Mouse (Mus musculus): ENCODE data around the gene Ostm1.

Gene Ostm1

DNA sequence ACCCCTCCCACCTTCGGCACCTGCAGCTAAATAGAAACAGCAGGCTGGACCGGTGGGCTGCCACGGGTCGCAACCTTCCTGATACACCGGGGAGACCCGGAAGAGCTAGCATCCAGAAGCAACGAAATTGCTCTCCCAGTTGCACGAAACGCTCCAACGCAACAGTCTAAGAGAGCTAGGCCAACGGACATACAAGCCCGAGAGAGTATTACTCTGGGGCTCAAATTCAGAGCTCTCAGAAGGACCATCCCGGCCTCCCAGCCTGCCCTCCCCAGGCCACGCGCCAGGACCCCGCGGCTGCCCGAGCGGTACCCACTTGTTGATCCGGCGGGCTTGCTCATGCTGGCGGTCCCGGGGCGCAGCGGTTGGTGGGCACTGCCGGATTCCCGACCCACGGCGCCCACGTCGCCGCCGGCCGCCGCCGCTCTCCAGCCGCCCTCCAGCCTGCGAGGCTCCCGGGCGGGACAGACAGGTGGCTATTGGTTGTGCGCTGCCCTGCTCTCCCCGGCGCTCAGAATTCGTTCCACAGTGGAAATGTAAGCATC is 984 bp upstream of the Ostm1 start:
- no peak for DNase-seq (ENCODE audit: low read depth, low spot score)

DNA sequence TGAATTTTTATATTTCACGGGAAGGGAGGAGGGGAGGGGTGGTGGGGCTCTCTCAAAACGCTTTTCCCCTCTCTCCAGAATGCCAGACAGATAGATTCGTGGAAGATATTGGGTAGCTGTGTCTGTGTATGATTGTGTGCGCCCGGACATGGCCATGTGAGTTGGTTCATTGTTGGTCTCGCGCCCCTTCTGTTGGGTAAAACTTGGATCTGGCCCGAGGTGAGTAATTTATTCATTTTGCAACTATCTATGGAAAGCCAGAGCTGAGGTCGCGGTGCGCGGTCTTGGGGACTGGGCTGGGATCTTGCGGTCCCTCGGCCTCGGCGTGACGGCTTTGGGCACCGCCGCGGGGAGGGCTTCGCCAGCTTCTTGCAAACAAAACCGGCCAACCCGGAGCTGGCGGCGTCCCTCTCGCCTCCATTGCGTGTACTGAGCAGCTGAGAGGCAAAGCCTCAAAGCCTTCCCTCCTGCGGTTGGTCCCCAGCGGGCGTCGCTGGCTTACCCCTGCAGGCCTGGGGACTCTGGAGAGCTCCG is 347 bp downstream of the Ostm1 start:
- DNase-seq (ENCODE audit: low read depth, low spot score) = no peak

DNA sequence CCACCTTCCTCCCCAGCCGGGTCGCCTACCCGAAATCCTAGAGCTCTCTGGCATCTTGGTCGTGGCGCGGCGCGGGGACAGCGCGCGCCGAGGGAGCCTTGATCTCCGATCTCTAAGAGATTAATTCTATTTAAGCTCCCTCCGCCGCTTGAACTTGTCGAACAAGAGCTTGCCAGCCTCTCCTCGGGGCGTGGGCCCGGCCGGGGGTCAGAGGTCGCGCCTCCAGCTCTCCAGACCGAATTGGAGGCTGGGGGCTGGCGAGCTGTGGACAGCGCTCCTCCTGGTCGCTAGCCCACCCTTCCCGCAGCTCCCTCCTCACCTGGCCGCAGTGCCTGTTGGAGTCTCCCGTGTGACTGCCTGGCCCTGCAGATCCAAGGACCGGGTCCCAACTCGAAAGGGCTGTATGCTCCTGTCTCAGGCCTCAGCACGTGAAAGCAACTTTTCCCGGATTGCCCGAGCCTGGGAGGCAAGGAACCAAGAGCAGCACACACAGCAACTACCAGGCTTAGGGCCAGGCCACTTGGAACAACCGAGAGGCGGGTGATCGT is 888 bp downstream of the Ostm1 start:
- DNase-seq (ENCODE audit: low read depth, low spot score) = no peak

DNA sequence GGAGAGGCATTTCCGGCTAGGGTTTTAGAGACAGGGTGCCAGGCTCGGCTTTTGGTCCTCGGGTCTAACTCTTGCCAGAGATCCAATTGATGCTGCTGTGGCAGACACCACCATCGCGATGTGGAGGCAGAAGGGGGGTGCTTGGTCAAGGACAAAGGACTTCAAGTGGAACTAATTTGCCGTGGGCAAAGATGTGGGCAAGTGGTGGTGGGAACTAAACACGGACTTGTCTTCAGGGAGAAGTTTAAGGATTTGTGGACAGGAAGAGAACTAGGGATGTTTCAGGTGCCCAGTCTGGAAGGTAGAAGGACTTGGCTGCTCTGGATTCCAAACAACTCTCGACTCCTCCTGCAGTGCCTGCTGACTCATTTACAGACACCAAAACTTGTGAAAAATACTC is 1.5 kb downstream of the Ostm1 start:
- DNase-seq (ENCODE audit: low read depth, low spot score) = no peak

DNA sequence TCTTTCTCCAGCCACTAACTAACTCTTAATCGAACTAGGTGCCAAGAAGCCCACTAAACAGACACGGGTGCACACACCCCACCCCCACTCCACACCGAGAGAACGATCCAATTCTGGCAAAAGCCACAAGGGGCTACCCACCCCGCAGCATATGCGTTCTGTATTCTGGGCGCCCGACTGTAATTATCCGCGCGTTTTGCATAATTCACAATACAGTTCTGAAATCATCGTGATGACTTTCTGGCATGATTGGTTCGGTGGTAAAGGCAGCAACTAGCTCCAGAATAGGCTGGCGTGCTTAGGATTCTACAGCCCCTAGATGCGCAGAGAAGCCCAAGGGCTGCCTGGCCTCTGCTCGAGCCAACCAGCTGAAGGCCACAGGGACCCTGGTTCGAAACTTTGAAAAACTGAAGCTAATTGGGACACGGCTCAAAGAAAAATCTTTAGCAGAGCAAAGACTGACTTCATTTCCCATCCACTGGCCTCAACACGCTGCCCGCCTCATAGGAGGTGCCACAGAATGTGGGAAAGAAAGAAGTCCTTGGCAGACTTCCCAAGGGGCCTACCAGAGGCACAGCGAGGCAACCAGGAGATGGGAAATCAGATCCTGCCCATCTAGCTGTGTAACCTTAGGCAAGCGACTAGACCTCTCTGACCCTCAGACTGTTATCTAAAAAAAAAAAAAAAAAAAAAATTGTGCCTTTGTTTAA is 2.1 kb downstream of the Ostm1 start:
- no peak for DNase-seq (ENCODE audit: low read depth, low spot score)

DNA sequence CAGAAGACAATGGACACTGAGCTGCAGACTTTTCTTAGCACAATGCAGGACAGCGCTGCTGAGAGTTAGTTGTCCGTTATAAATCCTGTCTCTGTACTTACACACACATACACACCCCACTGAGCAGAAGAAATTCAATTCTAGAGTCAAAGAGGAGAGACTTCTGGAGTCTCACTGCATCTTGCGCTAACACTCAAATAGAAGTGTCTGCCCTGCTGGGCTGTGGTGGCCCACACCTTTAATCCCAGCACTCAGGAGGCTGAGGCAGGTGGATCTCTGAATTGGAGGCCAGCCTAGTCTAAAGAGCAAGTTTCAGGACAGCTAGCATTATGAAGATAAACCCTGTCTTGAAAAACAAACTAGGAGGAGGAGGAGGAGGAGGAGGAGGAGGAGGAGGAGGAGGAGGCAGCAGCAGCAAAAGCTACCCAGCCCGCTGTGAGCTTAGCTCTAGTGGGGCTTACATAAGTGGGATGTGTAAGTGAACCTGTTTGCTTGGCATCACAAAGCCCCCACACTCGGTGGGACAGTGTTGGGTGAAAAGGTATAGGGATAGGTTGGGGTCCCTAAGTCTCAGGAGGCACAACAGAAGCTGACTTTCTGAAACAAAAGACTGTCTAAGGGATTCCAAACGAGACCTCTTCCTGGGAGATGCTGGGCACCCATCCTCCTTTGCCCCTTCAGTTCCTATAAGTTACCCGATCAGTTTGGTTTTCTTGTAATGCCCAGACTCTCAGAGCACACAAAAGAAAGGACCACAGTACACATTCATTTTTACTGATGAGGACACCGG is 4.5 kb downstream of the Ostm1 start:
- no peak for DNase-seq (ENCODE audit: low read depth, low spot score)

DNA sequence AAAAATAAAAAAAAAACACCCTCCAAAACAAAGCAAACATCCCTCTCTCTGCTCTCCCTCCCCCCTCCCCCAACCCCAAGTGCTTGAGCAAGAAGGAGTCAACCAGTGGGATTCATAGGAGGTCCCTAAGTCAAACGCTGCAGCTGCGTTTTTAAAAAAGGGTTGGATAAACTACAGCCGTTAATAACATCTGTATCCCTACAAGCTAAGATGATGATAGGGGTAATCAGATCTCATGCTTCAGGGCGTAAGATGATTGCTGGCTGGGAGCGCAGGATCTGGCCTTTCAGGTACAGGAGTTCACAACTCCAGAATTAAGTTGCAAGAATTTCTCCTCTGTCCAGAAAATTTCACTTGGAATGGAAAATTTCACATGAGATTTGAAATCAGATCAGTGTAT is 5.9 kb downstream of the Ostm1 start:
- DNase-seq (ENCODE audit: low read depth, low spot score) = no peak

DNA sequence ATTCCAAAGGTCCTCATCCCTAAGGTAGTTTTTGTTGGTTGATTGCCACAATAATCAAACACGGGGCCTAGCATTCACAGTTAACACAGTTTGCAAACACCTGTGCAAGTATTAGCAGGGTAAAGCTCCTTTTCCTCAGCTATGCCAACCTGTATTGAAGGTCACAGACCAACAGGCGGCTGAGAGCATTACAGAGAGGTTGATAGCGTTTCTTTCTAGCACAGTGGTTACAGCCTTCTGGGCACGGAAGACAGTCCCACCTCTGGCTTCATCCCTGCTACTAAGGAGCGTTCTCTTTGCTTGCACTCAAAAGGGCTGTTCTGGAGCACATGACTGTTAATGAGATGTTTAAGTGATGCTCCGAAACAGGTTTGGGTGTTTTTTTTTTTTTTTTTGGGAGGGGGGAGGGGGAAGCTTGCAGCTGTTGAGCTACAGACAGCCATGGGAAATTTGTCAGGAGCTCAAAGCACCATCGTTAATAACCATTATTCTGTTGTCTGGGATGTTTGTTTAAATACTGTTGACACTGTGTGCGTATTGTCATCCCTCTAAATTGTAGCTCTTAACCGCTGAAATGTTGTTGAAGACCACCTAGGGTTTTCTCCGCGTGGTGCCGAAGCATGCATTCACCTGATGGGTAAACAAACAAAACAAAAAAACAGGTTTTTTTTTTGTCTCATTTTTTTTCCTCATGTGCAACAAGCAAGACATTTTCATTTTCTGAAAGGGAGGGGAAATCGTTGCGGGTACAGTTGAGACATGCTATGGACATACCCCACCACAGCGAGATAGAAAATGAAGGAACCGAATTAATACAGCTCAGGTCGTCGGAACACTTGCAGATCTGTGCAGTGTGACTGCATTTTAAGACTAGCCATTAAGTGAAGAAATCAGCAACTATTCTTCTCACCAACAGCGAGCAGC is 6.9 kb downstream of the Ostm1 start:
- no peak for DNase-seq (ENCODE audit: low read depth, low spot score)

DNA sequence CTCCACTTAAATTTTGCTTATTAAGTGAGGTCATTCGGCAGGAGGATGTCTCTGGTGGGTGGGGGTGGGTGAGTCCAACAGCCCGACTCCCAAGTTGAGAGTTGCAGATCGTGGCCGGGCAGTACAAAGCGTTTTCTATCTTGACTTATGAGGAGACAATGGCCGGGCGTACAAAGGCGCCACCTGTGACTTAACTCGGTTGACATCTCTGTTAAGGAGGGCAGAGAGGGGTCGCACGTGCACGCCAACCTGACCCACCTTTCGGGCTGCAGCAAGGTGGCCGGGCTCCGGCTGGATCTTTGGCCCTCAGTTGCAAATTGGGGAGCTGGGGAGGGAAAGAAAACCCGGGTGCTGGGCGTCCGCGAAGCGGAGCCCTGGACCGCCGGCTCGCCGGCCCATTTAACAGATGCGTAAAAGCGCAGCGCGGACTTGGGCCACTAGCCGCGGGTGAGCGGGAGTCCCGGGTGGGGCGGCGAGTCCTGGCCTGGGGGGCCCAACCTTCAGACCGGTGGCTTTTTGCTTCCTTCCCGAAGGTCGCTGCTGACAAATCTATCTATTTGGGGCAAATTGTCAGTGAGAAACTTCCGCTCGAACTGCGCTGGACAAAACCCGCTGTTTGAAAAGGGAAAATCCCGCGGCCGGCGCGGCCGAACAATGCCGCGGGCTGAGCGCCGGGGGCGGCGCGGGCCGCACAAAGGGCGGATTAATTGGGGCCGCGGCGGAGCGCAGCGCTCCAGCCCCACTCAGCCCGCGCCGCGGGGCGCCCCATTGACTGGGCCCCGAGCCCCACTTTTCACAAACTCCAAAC is 7.8 kb downstream of the Ostm1 start:
- no peak for DNase-seq (ENCODE audit: low read depth, low spot score)

DNA sequence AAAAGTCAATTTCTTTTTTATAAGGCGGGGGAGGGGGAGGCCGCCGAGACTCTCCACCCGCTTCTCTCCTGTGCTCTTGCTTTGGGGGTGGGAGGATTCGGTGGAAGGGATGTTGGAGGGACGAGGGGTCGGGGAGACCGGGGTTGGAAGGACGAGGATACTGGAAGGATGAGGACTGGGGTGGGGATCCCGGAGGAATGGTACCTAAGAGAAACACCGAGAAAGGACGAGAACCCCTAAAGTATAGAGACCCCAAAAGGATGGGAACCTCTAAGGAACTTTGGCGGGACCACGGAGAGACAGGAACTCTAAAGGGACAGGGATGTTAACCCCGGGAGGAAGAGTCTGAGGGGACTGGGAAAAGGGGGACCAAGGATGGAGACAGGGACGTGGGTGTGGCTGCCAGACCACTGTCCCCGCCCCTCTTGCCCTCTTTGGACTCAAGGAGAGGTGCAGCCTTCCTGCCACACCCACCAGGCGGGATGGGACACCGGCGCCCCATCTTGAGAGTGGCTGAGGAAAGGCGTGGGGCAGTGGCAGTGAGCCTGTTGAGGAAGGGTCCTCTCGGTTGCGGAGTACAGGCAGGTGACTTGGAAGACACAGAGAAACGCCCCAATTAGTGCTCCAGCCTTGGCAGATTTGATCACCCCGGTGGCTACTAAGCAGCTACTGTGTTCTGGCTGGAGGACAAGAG is 8.5 kb downstream of the Ostm1 start:
- no peak for DNase-seq (ENCODE audit: low read depth, low spot score)

DNA sequence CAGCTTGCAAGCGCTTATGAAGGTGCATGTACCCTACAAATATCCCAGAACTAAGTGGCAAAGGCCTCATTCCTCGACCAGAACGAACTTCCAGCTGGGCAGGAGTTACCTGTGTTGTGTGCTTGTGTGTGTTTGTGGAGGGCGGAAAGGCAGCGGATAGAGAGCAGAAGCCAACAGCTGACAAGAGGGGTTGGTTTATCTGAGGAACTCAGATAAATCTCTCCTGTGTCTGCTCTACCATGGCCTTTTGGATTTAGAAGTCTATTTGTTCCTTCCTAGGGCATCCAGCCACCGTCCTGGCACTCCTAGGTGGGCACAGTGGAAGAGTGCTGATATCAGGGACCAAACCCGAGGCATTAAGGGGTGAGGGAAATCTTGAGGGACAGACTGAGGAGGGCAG is 9.6 kb downstream of the Ostm1 start:
- DNase-seq (ENCODE audit: low read depth, low spot score) = no peak

DNA sequence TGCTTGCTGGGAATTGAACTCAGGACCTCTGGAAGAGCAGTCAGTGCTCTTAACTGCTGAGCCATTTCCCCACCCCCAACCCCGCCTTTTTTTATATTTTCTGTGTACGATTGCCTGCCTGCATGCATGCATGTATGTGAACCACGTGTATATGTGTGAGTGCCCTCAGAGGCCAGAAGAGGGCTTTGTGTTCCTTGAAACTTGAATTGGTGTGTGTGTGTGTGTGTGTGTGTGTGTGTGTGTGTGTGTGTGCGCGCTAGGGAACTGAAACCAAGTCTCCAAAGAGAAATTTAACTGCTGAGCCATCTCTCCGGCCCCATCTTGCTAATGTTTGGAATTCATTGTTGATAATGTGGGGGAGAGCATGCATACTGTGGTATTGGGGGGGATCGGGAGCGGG is 15.0 kb downstream of the Ostm1 start:
- DNase-seq (ENCODE audit: low read depth, low spot score) = no peak

DNA sequence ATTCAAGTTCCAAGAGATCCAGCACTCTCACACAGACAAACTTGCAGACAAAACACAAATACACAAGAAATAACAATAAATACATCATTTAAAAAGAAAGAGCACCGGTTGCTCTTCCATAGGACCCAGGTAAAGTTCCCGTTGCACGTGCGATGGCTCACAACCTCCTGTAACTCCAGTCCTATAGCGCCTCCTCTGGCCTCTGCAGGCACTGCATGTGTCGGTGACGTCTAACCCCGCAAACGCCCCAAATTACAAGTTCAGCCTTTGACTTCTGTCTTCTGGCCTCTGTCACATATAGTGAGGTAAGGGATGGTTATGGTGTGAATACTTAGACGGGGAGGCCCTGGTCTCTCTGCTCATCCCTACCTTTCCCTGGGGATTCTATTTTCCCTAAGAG is 17.9 kb downstream of the Ostm1 start:
- no peak for DNase-seq (ENCODE audit: low read depth, low spot score)

DNA sequence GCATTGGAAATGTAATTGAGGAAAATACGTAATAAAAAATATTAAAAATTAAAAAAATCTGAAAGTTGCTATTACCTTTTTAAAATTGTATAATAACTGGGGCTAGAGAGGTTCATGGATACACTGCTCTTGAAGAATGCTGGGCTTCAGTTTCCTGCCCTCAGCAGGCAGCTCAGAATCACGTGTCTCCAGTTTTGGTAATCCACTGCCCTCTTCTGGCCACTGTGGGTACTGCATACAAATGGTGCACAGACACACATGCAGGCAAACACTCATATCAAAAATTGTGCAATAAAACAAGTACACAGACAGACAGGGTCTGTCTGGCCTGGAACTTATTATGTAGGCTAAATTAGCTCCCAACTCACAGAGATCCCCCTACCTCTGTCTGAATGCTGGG is 21.3 kb downstream of the Ostm1 start:
- DNase-seq (ENCODE audit: low read depth, low spot score) = no peak

DNA sequence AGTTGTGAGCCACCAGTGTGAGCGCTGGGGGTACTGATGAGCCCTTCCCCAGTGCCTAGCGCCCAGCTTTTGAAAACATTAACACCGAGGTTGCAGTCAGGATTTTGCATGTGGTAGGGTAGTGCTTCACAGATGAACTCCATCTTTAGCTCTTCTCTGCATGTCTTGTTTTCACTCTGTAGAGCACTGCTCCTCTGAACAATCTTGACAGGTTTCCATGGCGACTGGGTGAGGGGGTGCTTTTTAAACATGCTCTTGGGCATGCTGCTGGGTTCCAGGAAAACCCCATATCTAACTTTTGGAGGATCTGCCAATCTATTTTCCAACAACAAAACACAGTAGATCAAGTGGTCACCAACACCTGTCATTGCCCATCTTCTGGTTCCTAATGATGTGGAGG is 23.1 kb downstream of the Ostm1 start:
- DNase-seq (ENCODE audit: low read depth, low spot score) = no peak

DNA sequence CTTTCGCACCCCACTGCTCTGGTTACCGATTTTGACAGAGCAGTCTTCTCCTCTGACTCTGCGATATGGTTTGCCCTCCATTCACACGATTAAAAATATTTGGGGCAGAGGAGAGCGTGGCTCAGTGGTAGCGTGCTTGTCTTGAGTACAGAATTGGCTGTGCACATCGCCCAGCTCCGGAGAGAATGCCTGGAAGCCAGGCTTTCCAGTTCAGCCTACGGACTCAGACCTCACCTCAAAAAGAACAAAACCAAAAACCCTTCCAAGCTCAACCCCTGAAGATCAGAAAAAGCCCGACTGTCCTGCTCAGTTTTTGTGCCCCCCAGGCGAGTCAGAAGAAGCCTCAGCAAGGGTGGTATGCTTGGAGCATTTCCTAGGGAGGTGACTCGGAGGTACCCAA is 29.5 kb downstream of the Ostm1 start:
- no peak for DNase-seq (ENCODE audit: low read depth, low spot score)

DNA sequence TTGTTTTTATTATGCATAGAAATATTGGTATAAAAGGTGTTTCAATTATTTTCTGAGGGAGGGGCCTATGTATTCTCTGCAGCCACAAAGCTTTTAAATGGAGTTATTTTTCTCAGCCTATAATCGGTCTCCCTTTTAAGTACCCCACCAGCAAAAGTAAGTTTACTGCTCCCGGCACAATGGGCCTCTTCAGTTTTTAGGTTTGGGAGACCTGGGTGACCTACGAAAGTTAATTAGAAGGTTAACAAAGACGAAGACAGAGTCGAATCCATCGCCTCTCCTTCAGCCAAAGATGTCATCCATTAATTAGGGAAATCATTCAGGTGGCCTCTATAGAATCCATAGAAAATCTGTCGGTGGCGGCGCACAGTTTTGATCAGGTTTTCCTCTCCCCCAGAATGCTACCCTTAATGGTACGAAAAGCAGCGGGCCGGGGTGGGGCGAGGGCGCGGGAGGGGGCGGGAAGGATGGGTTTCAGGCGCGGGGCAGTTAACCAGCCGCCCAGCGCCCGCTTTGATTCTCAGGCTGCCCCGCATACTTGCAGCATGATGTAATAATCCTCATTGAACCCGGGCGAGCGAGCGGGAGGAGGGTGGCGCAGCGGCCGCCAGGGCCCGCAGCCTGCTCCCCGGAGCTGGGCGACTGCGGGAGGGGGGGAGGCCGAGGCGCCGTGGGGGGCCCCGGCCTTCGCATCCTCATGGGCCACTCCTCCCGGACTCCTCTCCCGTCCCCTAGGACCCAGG is 30.2 kb downstream of the Ostm1 start:
- DNase-seq (ENCODE audit: low read depth, low spot score) = no peak

DNA sequence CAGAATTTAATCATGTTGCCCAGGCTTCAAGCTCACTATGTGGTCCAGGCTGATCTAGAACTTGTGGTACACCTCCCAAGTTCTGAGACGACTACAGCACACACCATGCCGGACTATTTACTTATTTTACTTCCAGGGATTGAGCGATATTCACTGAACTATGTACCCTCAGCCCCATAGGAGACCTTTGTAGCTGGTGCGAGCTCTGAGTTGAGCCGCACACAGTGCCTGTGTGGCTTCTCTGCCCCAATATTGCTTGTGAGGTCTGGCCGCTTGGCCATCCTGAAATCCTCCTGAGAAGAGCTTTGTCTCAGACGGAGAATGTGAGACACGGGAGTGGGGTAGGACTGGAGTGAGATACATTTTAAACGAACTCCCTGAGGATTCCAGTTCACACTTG is 31.1 kb downstream of the Ostm1 start:
- DNase-seq (ENCODE audit: low read depth, low spot score) = no peak

DNA sequence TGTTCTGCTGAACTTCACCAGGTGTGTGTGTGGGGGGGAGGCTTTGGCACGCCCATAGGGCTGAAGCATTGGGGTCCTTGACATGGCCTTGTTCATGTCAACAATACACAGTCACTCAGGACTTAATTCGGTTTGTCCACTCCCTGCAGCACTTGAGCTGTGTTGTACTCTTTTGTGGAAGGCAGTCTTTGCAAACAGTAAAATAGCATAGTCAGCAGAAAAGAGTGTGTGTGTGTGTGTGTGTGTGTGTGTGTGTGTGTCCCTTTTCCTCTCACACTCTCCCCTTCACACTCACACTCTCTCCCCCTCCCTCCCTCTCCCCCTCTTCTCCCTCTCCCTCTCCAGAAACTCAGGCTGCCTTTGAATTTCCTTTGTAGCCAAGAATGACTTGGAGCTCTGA is 34.7 kb downstream of the Ostm1 start:
- DNase-seq (ENCODE audit: low read depth, low spot score) = no peak
